Mouse (Mus musculus): ENCODE data around the gene Sesn3. TPM values are rescaled to one million over a fixed set of nuclear protein-coding genes. Genes with fewer than 3 reads are reported as not detected.
A peak's percentile ranks its signal among the peaks of the same experiment; 100 is the strongest.

Gene Sesn3
- polyA plus RNA-seq, 1 experiment from 2014 or later = 18.2 TPM

- H3K9me3 ChIP-seq = no peaks in the 10 kb centered on the region
- no peak overlapping the region for H3K27ac ChIP-seq
- ATAC-seq (ENCODE audit: insufficient number of reproducible peaks, low FRiP score, low TSS enrichment, low read depth) = no peak
- H3K36me3 ChIP-seq = no peaks in the 10 kb centered on the region
- H3K4me1 ChIP-seq = 0 out of 2 replicates have a peak, but pooled peaks cover 8% of the 10 kb centered on the region
- no peak overlapping the region for H3K9ac ChIP-seq
- no peak overlapping the region for H3K4me2 ChIP-seq
- H3K4me3 ChIP-seq = no peak overlapping the region
- 81% methylated on average over 6 of the region's 6 CpGs for WGBS
- H3K27me3 ChIP-seq = no peaks in the 10 kb centered on the region
Observed at GRCm38 (mm10) chr9:14363540-14363939, 88.7 kb downstream of the Sesn3 start.

DNA sequence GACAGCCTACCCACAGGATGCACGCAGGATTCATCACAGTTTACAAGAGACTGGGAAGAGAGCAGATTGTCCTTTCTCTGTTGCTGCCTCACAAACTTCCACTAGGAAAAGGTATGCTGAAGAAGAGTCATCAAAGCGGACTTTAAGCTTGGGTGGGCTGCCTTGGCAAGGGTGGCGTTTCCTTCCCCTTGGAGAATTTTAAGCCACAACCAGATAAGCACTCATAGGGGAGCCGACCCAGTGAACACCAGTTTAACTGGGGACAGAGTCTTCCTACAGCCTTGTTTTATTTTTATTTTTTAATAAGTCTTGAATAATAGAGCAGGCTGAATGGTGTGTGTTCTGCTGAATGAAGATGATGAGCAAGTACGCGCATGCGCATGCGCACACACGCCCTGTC is 89.9 kb downstream of the Sesn3 start:
- Histone ChIP-seq H3K4me1 (0 out of 2 replicates have a peak, but pooled peaks cover 8% of the 10 kb centered on the region), H3K4me2 (no peak overlapping the region), H3K9ac (no peak overlapping the region), H3K9me3 (no peaks in the 10 kb centered on the region), H3K4me3 (no peak overlapping the region), H3K27ac (no peak overlapping the region), H3K27me3 (no peaks in the 10 kb centered on the region), H3K36me3 (no peaks in the 10 kb centered on the region)
- ATAC-seq (ENCODE audit: insufficient number of reproducible peaks, low FRiP score, low TSS enrichment, low read depth) = no peak
- WGBS = 92% methylated on average over 9 of the region's 9 CpGs

- Histone ChIP-seq H3K9ac (no peak overlapping the region), H3K4me2 (no peak overlapping the region), H3K9me3 (no peaks in the 10 kb centered on the region), H3K27me3 (no peaks in the 10 kb centered on the region), H3K36me3 (no peaks in the 10 kb centered on the region), H3K4me1 (0 out of 2 replicates have a peak, but pooled peaks cover 8% of the 10 kb centered on the region), H3K4me3 (no peak overlapping the region), H3K27ac (peak overlapping the region; percentile 38; the same call in 1 of the 2 replicates)
- ATAC-seq (ENCODE audit: insufficient number of reproducible peaks, low FRiP score, low TSS enrichment, low read depth) = no peak
- 50% methylated on average over 4 of the region's 4 CpGs for WGBS
Observed at GRCm38 (mm10) chr9:14365481-14366125, 90.7 kb downstream of the Sesn3 start.

DNA sequence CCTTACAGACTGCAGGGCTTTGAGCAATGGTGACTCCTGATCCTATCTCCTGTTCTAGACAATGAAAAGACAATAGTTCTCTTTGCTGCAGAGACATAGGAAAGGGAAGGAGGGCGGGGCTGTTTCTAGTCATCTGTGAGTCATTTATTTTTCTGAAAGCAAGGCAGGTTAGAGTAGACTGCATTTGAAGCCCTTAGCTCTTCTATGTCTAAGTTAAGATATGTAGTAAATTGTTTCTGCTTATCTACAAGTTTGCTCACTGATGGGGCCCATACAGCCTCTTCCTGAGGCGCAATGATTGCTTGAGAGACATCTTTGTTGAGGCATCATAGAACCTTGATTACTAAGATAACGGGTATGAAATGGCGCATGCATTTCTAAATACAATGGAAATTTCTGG is 93.0 kb downstream of the Sesn3 start:
- ATAC-seq (ENCODE audit: insufficient number of reproducible peaks, low FRiP score, low TSS enrichment, low read depth) = no peak
- Histone ChIP-seq H3K4me3 (no peak overlapping the region), H3K4me2 (no peak overlapping the region), H3K9ac (no peak overlapping the region), H3K36me3 (no peaks in the 10 kb centered on the region), H3K27ac (no peak overlapping the region), H3K27me3 (no peaks in the 10 kb centered on the region), H3K9me3 (no peaks in the 10 kb centered on the region), H3K4me1 (0 out of 2 replicates have a peak, but pooled peaks cover 8% of the 10 kb centered on the region)
- WGBS = 92% methylated on average over 4 of the region's 4 CpGs

DNA sequence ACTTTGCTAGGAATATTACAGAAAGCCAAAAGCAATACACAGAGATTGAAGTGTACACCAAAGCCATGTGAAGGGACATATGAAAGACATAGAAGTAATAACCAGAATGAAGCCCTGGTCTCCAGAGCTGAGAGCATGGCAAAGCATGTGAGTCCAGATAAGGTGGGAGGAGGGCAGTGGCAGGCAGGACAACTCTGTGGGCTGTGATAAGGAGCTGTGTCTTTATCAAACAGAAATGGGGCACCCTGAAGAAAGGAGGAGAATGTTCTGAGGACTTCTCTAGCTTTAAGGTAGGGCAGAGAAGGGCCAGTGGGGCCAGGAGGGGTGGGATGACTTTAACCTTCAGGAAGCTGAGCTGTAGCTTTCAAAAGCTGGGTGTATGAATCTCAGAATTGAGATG is 94.4 kb downstream of the Sesn3 start:
- Histone ChIP-seq H3K36me3 (no peaks in the 10 kb centered on the region), H3K4me1 (0 out of 2 replicates have a peak, but pooled peaks cover 8% of the 10 kb centered on the region), H3K9me3 (no peaks in the 10 kb centered on the region), H3K27me3 (no peaks in the 10 kb centered on the region), H3K9ac (no peak overlapping the region), H3K4me2 (no peak overlapping the region), H3K27ac (no peak overlapping the region), H3K4me3 (no peak overlapping the region)
- no peak for ATAC-seq (ENCODE audit: insufficient number of reproducible peaks, low FRiP score, low TSS enrichment, low read depth)

- Histone ChIP-seq H3K27me3 (no peaks in the 10 kb centered on the region), H3K9ac (no peak overlapping the region), H3K27ac (no peak overlapping the region), H3K4me1 (no peaks in the 10 kb centered on the region), H3K36me3 (no peaks in the 10 kb centered on the region), H3K9me3 (no peaks in the 10 kb centered on the region), H3K4me3 (no peak overlapping the region), H3K4me2 (no peak overlapping the region)
- no peak for ATAC-seq (ENCODE audit: insufficient number of reproducible peaks, low FRiP score, low TSS enrichment, low read depth)
Observed at GRCm38 (mm10) chr9:14372440-14372839, 97.6 kb downstream of the Sesn3 start.

DNA sequence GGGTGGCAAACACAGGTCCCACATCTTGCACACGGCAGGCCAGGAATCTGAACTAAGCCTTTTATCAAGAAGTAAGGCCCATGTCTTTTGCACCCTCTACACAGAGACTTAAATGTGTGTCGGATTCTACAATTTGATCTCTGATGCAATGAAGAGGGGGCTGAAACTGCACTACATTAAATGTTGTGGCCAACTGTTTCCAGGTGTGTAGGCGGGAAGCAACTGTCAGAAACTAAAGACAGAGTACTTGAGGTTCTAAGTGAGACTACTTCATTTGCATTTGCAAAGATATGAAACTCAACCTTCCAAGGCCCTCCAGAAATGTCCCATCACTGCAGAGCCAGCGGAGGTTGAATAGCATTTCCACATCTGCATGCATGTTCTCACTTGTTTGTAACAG is 101.3 kb downstream of the Sesn3 start:
- Histone ChIP-seq H3K27ac (no peak overlapping the region), H3K4me2 (no peak overlapping the region), H3K9me3 (no peaks in the 10 kb centered on the region), H3K4me3 (no peak overlapping the region), H3K4me1 (peaks cover 6% of the 10 kb centered on the region; the same call in 1 of the 2 replicates), H3K9ac (no peak overlapping the region), H3K27me3 (no peaks in the 10 kb centered on the region), H3K36me3 (no peaks in the 10 kb centered on the region)
- ATAC-seq (ENCODE audit: insufficient number of reproducible peaks, low FRiP score, low TSS enrichment, low read depth) = no peak
- WGBS = 83% methylated on average over 4 of the region's 4 CpGs

GRCm38 (mm10) chr9:14378151-14378550 is 103.3 kb downstream of the Sesn3 start:
- ATAC-seq (ENCODE audit: insufficient number of reproducible peaks, low FRiP score, low TSS enrichment, low read depth) = no peak
- WGBS = 91% methylated on average over 2 of the region's 2 CpGs
- H3K9me3 ChIP-seq = no peaks in the 10 kb centered on the region

DNA sequence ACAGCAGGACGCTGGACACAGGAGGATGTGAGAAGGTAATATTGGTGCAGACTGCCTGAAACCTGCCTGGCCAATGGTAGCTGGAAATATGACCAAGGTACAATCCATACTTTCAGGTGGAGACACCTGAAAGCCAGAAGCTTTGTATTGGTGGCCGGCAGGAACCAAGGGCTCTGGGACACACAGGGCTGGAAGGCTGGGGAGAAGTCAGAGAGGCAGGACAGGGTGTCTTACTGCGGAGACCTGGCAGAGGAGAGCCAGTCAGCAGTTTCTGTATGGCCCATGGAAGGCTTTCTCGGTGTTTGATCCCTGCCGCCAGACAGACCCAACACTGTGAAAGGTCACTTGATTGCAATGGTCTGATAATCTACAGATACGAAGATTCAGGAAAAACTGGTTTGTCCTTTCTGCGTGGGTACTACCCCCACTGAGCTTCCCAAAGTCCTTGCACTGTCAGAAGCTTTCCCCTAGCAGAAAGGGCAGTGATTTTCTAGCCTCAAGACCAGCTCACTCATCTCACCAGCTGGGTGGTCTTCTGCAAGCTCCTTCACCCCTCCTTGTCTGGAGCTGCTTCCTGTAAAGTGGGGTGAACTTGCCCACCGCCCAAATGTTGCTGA is 105.0 kb downstream of the Sesn3 start:
- ATAC-seq (ENCODE audit: insufficient number of reproducible peaks, low FRiP score, low TSS enrichment, low read depth) = no peak
- Histone ChIP-seq H3K9me3 (no peaks in the 10 kb centered on the region), H3K27ac (no peak overlapping the region), H3K4me1 (peaks cover 11% of the 10 kb centered on the region), H3K9ac (no peak overlapping the region), H3K36me3 (no peaks in the 10 kb centered on the region), H3K27me3 (0 out of 2 replicates have a peak, but pooled peaks cover 3% of the 10 kb centered on the region), H3K4me3 (peak overlapping the region; percentile 71), H3K4me2 (peak overlapping the region; percentile 88)
- WGBS = 26% methylated on average over 8 of the region's 8 CpGs

More at GRCm38 (mm10) chr9:14378151-14378550, 103.3 kb downstream of the Sesn3 start:
- Histone ChIP-seq H3K27me3 (0 out of 2 replicates have a peak, but pooled peaks cover 3% of the 10 kb centered on the region), H3K36me3 (no peaks in the 10 kb centered on the region), H3K4me2 (no peak overlapping the region), H3K4me1 (peaks cover 11% of the 10 kb centered on the region), H3K27ac (no peak overlapping the region), H3K4me3 (no peak overlapping the region), H3K9ac (no peak overlapping the region)

GRCm38 (mm10) chr9:14380386-14381285 is 105.8 kb downstream of the Sesn3 start:
- Histone ChIP-seq H3K36me3 (no peaks in the 10 kb centered on the region), H3K4me2 (peak overlapping the region; percentile 88), H3K27ac (peak overlapping the region; percentile 79), H3K4me3 (peak overlapping the region; percentile 71), H3K9ac (peak overlapping the region; percentile 67), H3K4me1 (peaks cover 11% of the 10 kb centered on the region), H3K9me3 (no peaks in the 10 kb centered on the region), H3K27me3 (0 out of 2 replicates have a peak, but pooled peaks cover 3% of the 10 kb centered on the region)
- WGBS = under 1% methylated on average over 70 of the region's 76 CpGs
- ATAC-seq (ENCODE audit: insufficient number of reproducible peaks, low FRiP score, low TSS enrichment, low read depth) = peak; percentile 89

GRCm38 (mm10) chr9:14381353-14382055 is 106.6 kb downstream of the Sesn3 start, which contains the start of gene Endod1:
TSS of gene Endod1 (minus strand) at chr9:14381507.
- H3K9me3 ChIP-seq = no peaks in the 10 kb centered on the region
- no peak for ATAC-seq (ENCODE audit: insufficient number of reproducible peaks, low FRiP score, low TSS enrichment, low read depth)
- H3K36me3 ChIP-seq = no peaks in the 10 kb centered on the region
- H3K27me3 ChIP-seq = 0 out of 2 replicates have a peak, but pooled peaks cover 3% of the 10 kb centered on the region
- peaks cover 11% of the 10 kb centered on the region for H3K4me1 ChIP-seq
- WGBS = 9% methylated on average over 8 of the region's 8 CpGs
- H3K9ac ChIP-seq = peak within 1 kb of the TSS; percentile 67
- peak within 1 kb of the TSS; percentile 71 for H3K4me3 ChIP-seq
- peak within 1 kb of the TSS; percentile 79 for H3K27ac ChIP-seq
- peak within 1 kb of the TSS; percentile 88 for H3K4me2 ChIP-seq
